Mouse (Mus musculus) liver, embryonic 15.5 days (tissue): ENCODE results near the gene Pdhb. TPM values are rescaled to one million over a fixed set of nuclear protein-coding genes. Genes with fewer than 3 reads are reported as not detected.
A peak's percentile ranks its signal among the peaks of the same experiment; 100 is the strongest.
"Not testable (repeated sequence)": the region's sequence is repeated elsewhere in the genome, so short reads cannot be mapped to it uniquely, and the experiment has no call there.

Experiments used
- ATAC-seq: fragments of 200-750 bp; cut with Nextera tagmentation; 2 replicates; pipeline ENCODE4 v1.8.0; 2017; ENCODE audit warnings: moderate number of reproducible peaks, mild to moderate bottlenecking, moderate library complexity; ENCODE audit not compliant: insufficient read depth
- H3K27ac ChIP-seq: fragments of 300-500 bp; sonication (generic); replicated peaks from 2 replicates; pipeline ENCODE4 v1.5.1; 2015; ENCODE audit warnings: mild to moderate bottlenecking, inconsistent platforms
- H3K27me3 ChIP-seq: fragments of 300-500 bp; sonication (generic); 2 replicates; pipeline ENCODE4 v1.6.1; 2015; ENCODE audit warnings: mild to moderate bottlenecking, inconsistent platforms
- H3K36me3 ChIP-seq: fragments of 300-500 bp; sonication (generic); replicated peaks from 2 replicates; pipeline ENCODE4 v1.6.1; 2015; ENCODE audit warnings: moderate library complexity, mild to moderate bottlenecking, inconsistent platforms
- H3K4me1 ChIP-seq: fragments of 300-500 bp; sonication (generic); replicated peaks from 2 replicates; pipeline ENCODE4 v1.6.1; 2015; ENCODE audit warnings: inconsistent platforms
- H3K4me2 ChIP-seq: fragments of 300-500 bp; sonication (generic); 2 replicates; pipeline ENCODE4 v1.6.1; 2015; ENCODE audit warnings: moderate library complexity, mild to moderate bottlenecking, inconsistent platforms
- H3K4me3 ChIP-seq: fragments of 300-500 bp; sonication (generic); replicated peaks from 2 replicates; pipeline ENCODE4 v1.5.1; 2015; ENCODE audit warnings: mild to moderate bottlenecking, inconsistent platforms
- H3K9ac ChIP-seq: fragments of 300-500 bp; sonication (generic); 2 replicates; pipeline ENCODE4 v1.6.1; 2015; ENCODE audit warnings: moderate library complexity, mild to moderate bottlenecking, inconsistent platforms
- H3K9me3 ChIP-seq: fragments of 300-500 bp; sonication (generic); replicated peaks from 2 replicates; pipeline ENCODE4 v1.6.1; 2016; ENCODE audit warnings: inconsistent platforms
- WGBS: fragments of 180-500 bp; shearing (Covaris S2); methylation state at CpG from one replicate; pipeline ENCODE4 v1.1.7; 2015; ENCODE audit warnings: mixed read lengths; ENCODE audit not compliant: insufficient replicate concordance; 5-methylcytosine and 5-hydroxymethylcytosine counted together
- polyA plus RNA-seq: library from polyadenylated mRNA; unstranded; fragments of >200 nt; fragmentation: Nextera tagmentation; extraction: Ambion mirVana; gene quantifications from 2 replicates; pipeline ENCODE4 v1.2.1, GENCODE M21; 2015

Pdhb gene
- polyA plus RNA-seq, 1 experiment from 2014 or later: 108 TPM

DNA sequence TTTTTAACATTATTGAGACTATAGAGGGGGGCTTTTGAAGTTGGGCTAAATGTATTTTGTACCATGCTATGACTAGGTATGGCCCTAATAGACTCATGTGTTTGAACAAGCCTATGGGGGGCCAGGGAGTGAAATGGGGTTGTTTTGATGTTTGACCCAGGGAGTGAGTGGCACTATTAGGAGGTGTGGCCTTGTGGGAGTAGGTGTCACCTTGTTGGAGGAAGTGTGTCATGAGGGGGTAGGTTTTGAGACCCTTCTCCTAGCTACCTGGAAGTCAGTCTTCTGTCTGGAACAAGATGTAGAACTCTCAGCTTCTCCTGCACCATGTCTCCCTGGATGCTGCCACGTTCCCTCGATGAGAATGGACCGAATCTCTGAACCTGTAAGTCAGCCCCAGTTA lies 17.7 kb upstream of the Pdhb start:
- WGBS: 64% methylated on average over 3 of the region's 3 CpGs
- H3K4me2 ChIP-seq: no peak overlapping the region
- no peak for ATAC-seq
- H3K36me3 ChIP-seq: no peaks in the 10 kb centered on the region
- no peak overlapping the region for H3K4me3 ChIP-seq
- H3K27ac ChIP-seq: no peak overlapping the region
- H3K4me1 ChIP-seq: no peaks in the 10 kb centered on the region
- H3K9me3 ChIP-seq: no peaks in the 10 kb centered on the region
- no peaks in the 10 kb centered on the region for H3K27me3 ChIP-seq
- no peak overlapping the region for H3K9ac ChIP-seq

DNA sequence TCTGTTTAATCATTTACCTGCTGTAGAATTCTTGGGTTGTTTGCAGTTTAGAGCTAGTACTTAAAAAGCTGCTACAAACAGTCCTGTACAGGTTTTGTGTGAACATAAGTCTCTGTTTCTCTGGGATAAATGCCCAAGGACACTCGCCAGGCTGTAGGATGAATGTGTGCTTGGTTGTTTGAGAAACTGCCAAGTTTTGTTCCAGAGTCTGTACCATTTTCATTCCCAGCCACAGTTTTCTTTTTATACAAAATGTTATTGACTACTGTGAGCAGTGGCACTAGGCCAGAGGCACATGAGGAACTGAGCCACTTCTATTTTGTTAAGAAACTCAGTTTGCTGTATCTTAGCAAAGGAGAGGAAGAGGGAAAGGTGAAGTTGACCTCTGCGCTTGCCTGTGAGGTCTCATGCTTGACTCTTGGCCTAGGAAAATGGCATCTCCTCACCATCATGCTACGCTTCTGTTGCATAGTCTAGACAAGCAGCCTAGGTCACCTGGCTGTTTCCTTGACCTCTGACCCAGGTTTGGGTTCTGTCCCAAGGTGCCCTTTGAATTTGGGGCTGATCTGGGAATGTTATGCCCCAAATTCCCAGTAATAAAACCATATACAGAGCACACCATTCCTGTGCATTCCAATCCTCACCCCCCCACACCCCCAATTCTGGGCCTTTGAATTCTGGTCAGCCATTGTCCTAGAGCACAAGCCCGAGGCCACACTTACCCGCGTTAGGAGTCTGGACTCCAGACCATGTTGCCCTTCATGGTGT lies 13.6 kb upstream of the Pdhb start:
- Histone ChIP-seq H3K36me3 (no peaks in the 10 kb centered on the region), H3K9ac (no peak overlapping the region), H3K9me3 (no peaks in the 10 kb centered on the region), H3K27me3 (no peaks in the 10 kb centered on the region), H3K27ac (no peak overlapping the region), H3K4me1 (no peaks in the 10 kb centered on the region), H3K4me2 (no peak overlapping the region), H3K4me3 (no peak overlapping the region)
- no peak for ATAC-seq
- WGBS: 67% methylated on average over 6 of the region's 6 CpGs

DNA sequence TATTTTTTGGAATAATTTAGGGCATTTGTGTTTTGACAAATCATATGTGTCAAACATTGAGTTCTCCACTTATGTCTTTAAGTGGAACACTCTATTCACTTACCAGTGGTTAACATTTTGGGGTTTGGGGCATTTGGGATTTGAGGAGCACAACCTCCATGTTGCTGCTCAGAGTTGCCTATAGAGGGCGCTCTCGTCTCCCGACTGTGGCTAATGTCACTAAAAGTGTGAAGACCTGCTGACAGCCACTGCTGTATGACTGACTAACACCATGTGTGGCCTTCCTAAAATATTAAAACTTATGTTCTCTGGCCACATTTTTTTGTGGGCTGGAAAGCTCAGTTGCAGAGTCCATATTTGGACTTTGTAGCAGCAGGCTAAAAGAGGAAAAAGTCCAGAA lies 10.5 kb upstream of the Pdhb start:
- no peak overlapping the region for H3K27ac ChIP-seq
- ATAC-seq: no peak
- no peak overlapping the region for H3K9ac ChIP-seq
- H3K4me1 ChIP-seq: no peaks in the 10 kb centered on the region
- H3K27me3 ChIP-seq: no peaks in the 10 kb centered on the region
- H3K4me2 ChIP-seq: no peak overlapping the region
- WGBS: 40% methylated on average over 3 of the region's 3 CpGs
- H3K36me3 ChIP-seq: no peaks in the 10 kb centered on the region
- H3K9me3 ChIP-seq: no peaks in the 10 kb centered on the region
- H3K4me3 ChIP-seq: no peak overlapping the region

DNA sequence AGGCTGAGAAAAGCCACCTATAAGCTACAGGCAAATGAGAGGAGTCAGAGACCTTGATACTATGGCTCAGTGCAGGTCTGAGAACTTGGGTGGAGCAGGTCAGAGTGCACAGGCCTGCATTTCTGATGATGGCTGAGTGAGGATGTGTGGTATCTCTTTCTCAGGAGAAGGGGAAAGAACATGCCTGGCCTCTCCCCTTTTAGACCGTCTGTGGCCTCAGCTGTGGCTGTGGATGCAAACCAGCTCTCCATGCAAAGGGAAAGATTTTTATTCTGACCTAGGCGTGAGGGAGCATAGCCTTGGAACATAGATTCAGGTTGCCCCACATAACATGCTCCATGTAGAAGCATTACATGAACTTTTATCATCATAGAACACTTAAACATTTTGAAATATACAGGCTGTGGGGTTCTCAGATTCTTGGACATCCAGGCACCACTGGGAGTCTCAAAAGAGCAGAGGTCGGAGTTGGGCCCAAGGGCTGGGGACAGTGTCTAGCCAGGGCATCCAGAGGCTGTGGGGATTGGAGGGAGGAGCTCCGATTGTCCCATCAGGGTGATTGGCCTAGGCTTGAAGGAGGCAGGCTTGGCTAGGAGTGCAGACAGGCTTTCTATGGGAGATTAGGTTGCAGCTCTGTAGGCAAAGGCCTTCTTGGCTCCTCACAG lies 7.7 kb upstream of the Pdhb start:
- no peak for ATAC-seq
- no peaks in the 10 kb centered on the region for H3K27me3 ChIP-seq
- H3K9ac ChIP-seq: no peak overlapping the region
- H3K4me3 ChIP-seq: no peak overlapping the region
- H3K9me3 ChIP-seq: no peaks in the 10 kb centered on the region
- H3K4me1 ChIP-seq: 0 out of 2 replicates have a peak, but pooled peaks cover 3% of the 10 kb centered on the region
- no peak overlapping the region for H3K4me2 ChIP-seq
- whole genome bisulfite sequencing: 49% methylated on average over 4 of the region's 4 CpGs
- no peak overlapping the region for H3K27ac ChIP-seq
- no peaks in the 10 kb centered on the region for H3K36me3 ChIP-seq

DNA sequence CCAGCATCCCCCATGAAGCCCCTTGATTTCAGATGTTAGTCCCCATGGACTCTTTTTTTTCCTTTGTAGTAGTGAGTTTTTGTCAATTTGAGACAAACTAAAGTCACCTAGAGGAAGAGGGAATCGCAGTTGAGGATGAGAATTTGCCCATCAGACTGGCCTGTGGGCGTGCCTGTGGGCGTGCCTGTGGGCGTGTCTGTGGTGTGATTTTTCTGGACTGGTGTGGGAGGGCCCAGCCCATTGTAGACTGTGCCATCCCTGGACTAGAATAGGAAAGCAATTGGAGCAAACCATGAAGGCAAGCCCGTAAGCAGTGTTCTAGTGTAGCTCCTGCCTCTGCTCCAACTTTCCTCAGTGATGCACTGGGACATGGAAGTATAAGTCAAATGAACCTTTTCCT lies 3.4 kb upstream of the Pdhb start:
- 28% methylated on average over 5 of the region's 5 CpGs for WGBS
- Histone ChIP-seq H3K4me3 (no peak overlapping the region), H3K4me2 (no peak overlapping the region), H3K4me1 (peaks cover 19% of the 10 kb centered on the region), H3K36me3 (no peaks in the 10 kb centered on the region; the same call in 1 of the 2 replicates), H3K9me3 (no peaks in the 10 kb centered on the region), H3K27ac (no peak overlapping the region), H3K27me3 (no peaks in the 10 kb centered on the region), H3K9ac (no peak overlapping the region)
- ATAC-seq: no peak

DNA sequence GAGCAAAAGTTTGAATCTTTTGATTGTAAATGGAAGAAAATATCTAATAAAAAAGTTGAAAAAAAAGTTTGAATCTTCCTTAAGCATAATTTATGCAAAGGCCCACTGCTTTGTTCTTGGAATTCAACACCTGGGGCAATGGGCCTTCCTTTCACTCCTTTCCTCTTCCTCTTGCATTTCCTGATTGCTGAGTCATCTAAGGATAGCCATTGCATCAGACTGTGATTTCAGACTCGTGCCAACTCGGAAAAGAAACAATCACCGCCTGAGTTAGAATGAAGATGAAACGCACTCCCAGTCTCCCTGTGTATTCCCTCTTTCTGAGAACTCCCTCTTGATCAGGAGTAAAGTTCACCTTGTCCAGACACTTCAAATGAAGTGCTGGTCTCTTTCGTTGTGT lies 1.8 kb upstream of the Pdhb start:
- peaks cover 23% of the 10 kb centered on the region for H3K4me1 ChIP-seq
- H3K4me2 ChIP-seq: no peak overlapping the region
- H3K9ac ChIP-seq: no peak overlapping the region
- WGBS: 60% methylated on average over 5 of the region's 5 CpGs
- no peak overlapping the region for H3K4me3 ChIP-seq
- H3K36me3 ChIP-seq: peaks cover 15% of the 10 kb centered on the region
- no peaks in the 10 kb centered on the region for H3K9me3 ChIP-seq
- no peaks in the 10 kb centered on the region for H3K27me3 ChIP-seq
- no peak overlapping the region for H3K27ac ChIP-seq
- ATAC-seq: no peak

DNA sequence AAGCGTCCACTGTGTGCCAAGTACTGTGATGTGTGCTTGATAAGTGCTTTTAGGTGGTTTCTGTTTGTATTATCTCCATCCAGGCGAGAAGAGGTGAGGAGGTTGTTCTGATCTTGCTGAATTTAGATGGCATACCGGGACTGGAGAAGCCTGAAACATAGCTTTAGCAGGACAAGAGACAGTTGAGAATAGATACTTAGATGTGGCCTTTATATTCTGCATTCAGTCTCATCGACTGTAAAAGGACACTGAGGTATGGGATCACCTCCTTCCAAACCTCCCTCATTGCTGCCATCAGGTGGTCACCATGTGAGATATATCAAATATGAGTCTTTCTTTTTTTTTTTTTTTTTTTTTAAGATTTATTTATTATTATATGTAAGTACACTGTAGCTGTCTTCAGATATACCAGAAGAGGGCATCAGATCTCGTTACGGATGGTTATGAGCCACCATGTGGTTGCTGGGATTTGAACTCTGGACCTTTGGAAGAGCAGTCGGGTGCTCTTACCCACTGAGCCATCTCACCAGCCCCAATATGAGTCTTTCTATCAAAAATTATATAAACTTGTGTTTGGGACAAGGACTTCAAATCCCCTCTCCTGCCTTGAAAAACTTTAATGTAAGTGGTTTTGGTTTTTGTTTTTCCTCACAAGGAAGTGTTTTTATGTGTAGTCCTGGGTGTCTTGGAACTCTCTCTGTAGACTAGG lies 871 bp upstream of the Pdhb start:
- not testable (repeated sequence) for ATAC-seq
- H3K9ac ChIP-seq: peak overlapping the region; percentile 57

DNA sequence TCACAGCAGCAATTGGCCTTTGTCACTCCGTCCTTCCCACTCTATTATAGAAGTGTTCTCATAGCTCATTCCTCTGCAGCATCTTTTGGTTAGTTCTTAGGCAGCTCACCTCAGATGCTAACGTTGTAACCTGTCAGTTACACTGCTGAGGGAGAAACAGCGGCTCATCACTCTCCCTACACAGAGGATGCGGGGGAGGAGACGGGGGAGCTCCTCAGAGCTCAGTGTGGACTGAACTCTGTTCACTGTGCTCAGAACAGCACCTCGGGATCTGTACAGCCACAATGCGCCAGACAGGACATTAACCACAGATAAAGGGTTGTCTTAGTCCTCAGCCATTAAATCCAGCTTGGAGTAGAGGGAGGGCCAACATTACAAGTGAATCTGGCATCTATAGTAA lies 8.4 kb downstream of the Pdhb start:
- Histone ChIP-seq H3K36me3 (peaks cover 71% of the 10 kb centered on the region), H3K27me3 (no peaks in the 10 kb centered on the region), H3K9ac (no peak overlapping the region), H3K4me3 (no peak overlapping the region), H3K9me3 (no peaks in the 10 kb centered on the region), H3K4me1 (no peaks in the 10 kb centered on the region), H3K27ac (no peak overlapping the region), H3K4me2 (no peak overlapping the region)
- no peak for ATAC-seq
- WGBS: 70% methylated on average over 7 of the region's 7 CpGs

More for the DNA sequence above, 871 bp upstream of the Pdhb start:
- H3K4me2 ChIP-seq: peak overlapping the region; percentile 93
- WGBS: 25% methylated on average over 7 of the region's 7 CpGs
- H3K9me3 ChIP-seq, H3K27me3 ChIP-seq: not testable (repeated sequence)
- peak overlapping the region; percentile 90 for H3K27ac ChIP-seq
- H3K36me3 ChIP-seq: peaks cover 24% of the 10 kb centered on the region
- H3K4me3 ChIP-seq: peak overlapping the region; percentile 87
- H3K4me1 ChIP-seq: peaks cover 23% of the 10 kb centered on the region

DNA sequence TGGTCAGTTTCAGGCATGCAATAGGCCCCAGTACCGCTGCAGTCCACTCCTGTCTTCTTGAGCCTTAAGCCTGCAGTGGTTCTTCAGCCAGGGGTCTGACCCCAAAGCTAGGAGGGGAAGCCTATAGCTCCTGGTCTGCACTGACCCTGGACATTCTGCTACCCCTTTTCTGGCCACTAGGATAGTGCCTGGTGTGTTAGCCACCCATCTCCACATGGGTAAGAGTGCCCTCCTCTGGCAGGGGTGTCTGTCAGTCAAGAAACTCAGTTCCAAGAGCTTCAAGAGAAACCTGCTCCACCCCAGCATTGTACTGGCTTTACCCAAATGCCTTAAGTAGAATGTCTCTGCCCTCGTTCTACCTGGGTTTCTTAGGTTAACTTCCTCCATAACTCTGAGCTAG lies 11.0 kb downstream of the Pdhb start:
- Histone ChIP-seq H3K27me3 (no peaks in the 10 kb centered on the region), H3K9ac (no peak overlapping the region), H3K36me3 (peaks cover 51% of the 10 kb centered on the region), H3K4me1 (no peaks in the 10 kb centered on the region), H3K9me3 (no peaks in the 10 kb centered on the region), H3K4me3 (no peak overlapping the region), H3K27ac (no peak overlapping the region), H3K4me2 (no peak overlapping the region)
- no peak for ATAC-seq
- WGBS: 73% methylated on average over 2 of the region's 2 CpGs

DNA sequence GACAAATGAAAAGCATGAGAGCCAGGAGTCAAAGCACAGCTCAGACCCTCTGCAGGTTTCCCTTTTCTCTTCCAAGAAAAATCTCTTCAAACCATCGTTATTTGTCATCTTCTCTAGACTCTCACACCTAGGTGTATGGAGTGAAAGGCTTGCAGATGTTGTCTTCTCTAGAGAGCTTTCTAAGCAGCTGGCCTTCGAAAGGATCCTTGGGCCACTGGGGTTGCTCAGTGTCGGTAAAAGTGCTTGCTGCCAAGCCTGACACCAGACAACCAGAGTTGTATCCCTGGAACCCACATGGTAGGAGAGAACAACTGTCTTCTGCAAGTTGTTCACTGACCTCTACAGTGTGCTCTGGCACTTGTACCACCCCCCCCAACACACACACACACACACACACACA lies 13.7 kb downstream of the Pdhb start:
- Histone ChIP-seq H3K9me3 (no peaks in the 10 kb centered on the region), H3K27ac (no peak overlapping the region), H3K27me3 (no peaks in the 10 kb centered on the region), H3K36me3 (peaks cover 30% of the 10 kb centered on the region), H3K4me2 (no peak overlapping the region), H3K4me1 (no peaks in the 10 kb centered on the region), H3K4me3 (no peak overlapping the region), H3K9ac (no peak overlapping the region)
- no peak for ATAC-seq
- 68% methylated on average over 3 of the region's 3 CpGs for WGBS

DNA sequence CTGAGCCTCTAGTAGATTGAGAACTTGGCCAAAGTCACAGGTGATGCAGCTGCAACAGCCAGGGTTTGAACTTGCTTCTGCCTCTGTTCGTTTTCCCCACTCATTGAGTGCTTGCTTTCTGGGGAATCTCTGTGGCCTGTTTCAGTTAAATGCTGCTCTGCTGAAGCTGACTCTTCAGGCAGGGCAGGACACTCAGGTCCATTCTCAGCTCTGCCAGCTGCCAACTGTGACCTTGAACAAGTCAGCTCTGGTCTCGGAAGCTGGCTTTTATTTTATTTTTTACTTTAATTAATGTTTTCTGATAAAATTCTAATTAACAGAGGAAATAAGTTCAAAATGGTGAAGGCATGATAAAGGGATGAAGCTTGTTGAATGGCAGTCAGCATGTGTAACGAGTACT lies 14.1 kb downstream of the Pdhb start:
- no peak overlapping the region for H3K4me3 ChIP-seq
- H3K9me3 ChIP-seq: no peaks in the 10 kb centered on the region
- H3K27ac ChIP-seq: no peak overlapping the region
- no peak overlapping the region for H3K9ac ChIP-seq
- H3K36me3 ChIP-seq: peaks cover 25% of the 10 kb centered on the region
- H3K4me1 ChIP-seq: no peaks in the 10 kb centered on the region
- 76% methylated on average over 3 of the region's 3 CpGs for WGBS
- no peak for ATAC-seq
- H3K4me2 ChIP-seq: no peak overlapping the region
- H3K27me3 ChIP-seq: no peaks in the 10 kb centered on the region
